Mouse (Mus musculus): ENCODE measurements around the gene Tmsb15b1.
"Not testable (repeated sequence)": the region's sequence is repeated elsewhere in the genome, so short reads cannot be mapped to it uniquely, and the experiment has no call there.

GRCm38 (mm10) chrX:136975397-136975796 lies 1.3 kb downstream of the Tmsb15b1 start, which contains the start of gene Tmsb15b2:
- TF ChIP-seq POLR2A (IDR thresholded peaks at IDR 0.05; ENCODE audit: control insufficient read depth in 1 of 2, insufficient read depth in 1 of 2, low read depth in 1 of 2, low read length in 2 of 2, poor library complexity in 1 of 2); CTCF (IDR thresholded peaks at IDR 0.05 in 2 of 3, conservative IDR thresholded peaks at IDR 0.05 in 1 of 3; ENCODE audit: control insufficient read depth in 1 of 3, insufficient read depth in 1 of 3, low read depth in 2 of 3, low read length in 3 of 3, poor library complexity in 1 of 3, severe bottlenecking in 1 of 3); NELFE (IDR thresholded peaks at IDR 0.05; ENCODE audit: low read depth, low read length); ZMIZ1 (IDR thresholded peaks at IDR 0.05; ENCODE audit: low read depth, low read length); SMC3 (IDR thresholded peaks at IDR 0.05; ENCODE audit: low read depth, low read length): not testable (repeated sequence)

All from MEL (cell line).